ENCODE assay signal across 19 mouse cellular contexts in genomic region chr10:38552350-38553076, GRCm38 (mm10).
DNase-seq lines count a peak whose midpoint lies in the region; ATAC-seq and TF ChIP-seq lines count a peak whose summit lies in the region.
"Had no signal": no experiment of that assay in that cellular context is flagged by ENCODE, and none has a peak within 500 bp of the region (broad histone marks: within the 10 kb centered on the region; RNA-seq: fewer than 3 reads in every experiment).

No protein-coding gene starts in this region.

- no peaks in the 10 kb centered on the region for H3K9me3 ChIP-seq in hindbrain, embryonic 10.5 days
- H3K9me3 ChIP-seq in hindbrain, postnatal 0 days (ENCODE audit: low read length): no peaks in the 10 kb centered on the region
- H3K9me3 ChIP-seq in embryonic facial prominence, embryonic 10.5 days: no peaks in the 10 kb centered on the region
- H3K9me3 ChIP-seq in hindbrain, embryonic 13.5 days: no peaks in the 10 kb centered on the region
- no peaks in the 10 kb centered on the region for H3K9me3 ChIP-seq in neural tube, embryonic 13.5 days
- H3K9me3 ChIP-seq: embryonic facial prominence, embryonic 15.5 days; heart, embryonic 10.5 days; liver, embryonic 13.5 days; megakaryocyte, embryonic 14.5 days; stomach, embryonic 15.5 days had no signal

- H3K36me3 ChIP-seq in hindbrain, embryonic 10.5 days: peaks cover 7% of the 10 kb centered on the region; the same call in 1 of the 2 replicates
- H3K36me3 ChIP-seq in hindbrain, postnatal 0 days (ENCODE audit: insufficient read depth, low read length): no peaks in the 10 kb centered on the region
- H3K36me3 ChIP-seq in embryonic facial prominence, embryonic 10.5 days (replicated peaks): no peaks in the 10 kb centered on the region
- H3K36me3 ChIP-seq in hindbrain, embryonic 13.5 days: no peaks in the 10 kb centered on the region
- H3K36me3 ChIP-seq in neural tube, embryonic 13.5 days: no peaks in the 10 kb centered on the region
- H3K36me3 ChIP-seq: embryonic facial prominence, embryonic 15.5 days; heart, embryonic 10.5 days; liver, embryonic 13.5 days; stomach, embryonic 15.5 days had no signal

- DNase-seq in hindbrain, embryonic 10.5 days (ENCODE audit: low spot score): peak; percentile 24
- no peak for DNase-seq in hindbrain, postnatal 0 days (ENCODE audit: low spot score)
- peak; percentile 13 for DNase-seq in embryonic facial prominence, embryonic 10.5 days (ENCODE audit: low spot score)
- no peak for DNase-seq in thymus, postnatal 36 days
- no peak for DNase-seq in adrenal gland, adult 18-20 months (ENCODE audit: low spot score in 2 of 2)
- DNase-seq in T-cell, adult 2 months (ENCODE audit: low spot score): no peak
- DNase-seq: cerebellum, adult 11-12 months; cerebellum, postnatal 36 days; gastrocnemius, postnatal 10 days; kidney, adult 11 months; kidney, postnatal 36 days; liver, embryonic 13.5 days; thymus, postnatal 14 days had no signal

- no peak for ATAC-seq in hindbrain, postnatal 0 days
- ATAC-seq in hindbrain, embryonic 13.5 days (ENCODE audit: low FRiP score): no peak
- ATAC-seq in neural tube, embryonic 13.5 days (ENCODE audit: low read depth): no peak

- 66% methylated on average over 5 of the region's 5 CpGs for WGBS in hindbrain, embryonic 10.5 days
- WGBS in hindbrain, postnatal 0 days: 78% methylated on average over 5 of the region's 5 CpGs
- WGBS in embryonic facial prominence, embryonic 10.5 days: 67% methylated on average over 5 of the region's 5 CpGs
- WGBS in hindbrain, embryonic 13.5 days: 65% methylated on average over 5 of the region's 5 CpGs
- WGBS in neural tube, embryonic 13.5 days: 72% methylated on average over 5 of the region's 5 CpGs

- H3K27me3 ChIP-seq in hindbrain, embryonic 10.5 days (ENCODE audit: insufficient read depth, poor library complexity, severe bottlenecking): no peaks in the 10 kb centered on the region
- no peaks in the 10 kb centered on the region for H3K27me3 ChIP-seq in hindbrain, postnatal 0 days (ENCODE audit: insufficient read depth, low read length)
- H3K27me3 ChIP-seq in embryonic facial prominence, embryonic 10.5 days (replicated peaks; ENCODE audit: low read depth, poor library complexity, severe bottlenecking): no peaks in the 10 kb centered on the region
- H3K27me3 ChIP-seq in hindbrain, embryonic 13.5 days: no peaks in the 10 kb centered on the region
- H3K27me3 ChIP-seq in neural tube, embryonic 13.5 days: no peaks in the 10 kb centered on the region
- H3K27me3 ChIP-seq: embryonic facial prominence, embryonic 15.5 days; liver, embryonic 13.5 days; megakaryocyte, embryonic 14.5 days; stomach, embryonic 15.5 days had no signal

- H3K27ac ChIP-seq in hindbrain, embryonic 10.5 days: peak overlapping the region; percentile 86
- no peak overlapping the region for H3K27ac ChIP-seq in hindbrain, postnatal 0 days
- peak overlapping the region; percentile 85 for H3K27ac ChIP-seq in embryonic facial prominence, embryonic 10.5 days (replicated peaks)
- peak overlapping the region; percentile 66 for H3K27ac ChIP-seq in hindbrain, embryonic 13.5 days
- peak overlapping the region; percentile 64 for H3K27ac ChIP-seq in neural tube, embryonic 13.5 days (replicated peaks)
- H3K27ac ChIP-seq: heart, embryonic 10.5 days; liver, embryonic 13.5 days; stomach, embryonic 15.5 days had no signal

- no peak overlapping the region for H3K4me3 ChIP-seq in hindbrain, embryonic 10.5 days
- no peak overlapping the region for H3K4me3 ChIP-seq in hindbrain, postnatal 0 days (ENCODE audit: low read length)
- no peak overlapping the region for H3K4me3 ChIP-seq in embryonic facial prominence, embryonic 10.5 days
- H3K4me3 ChIP-seq in hindbrain, embryonic 13.5 days: no peak overlapping the region
- H3K4me3 ChIP-seq in neural tube, embryonic 13.5 days: no peak overlapping the region
- H3K4me3 ChIP-seq: embryonic facial prominence, embryonic 15.5 days; heart, embryonic 10.5 days; liver, embryonic 13.5 days; megakaryocyte, embryonic 14.5 days; stomach, embryonic 15.5 days had no signal

- no peak overlapping the region for H3K4me2 ChIP-seq in hindbrain, postnatal 0 days (ENCODE audit: low read depth, low read length)
- no peak overlapping the region for H3K4me2 ChIP-seq in hindbrain, embryonic 13.5 days
- H3K4me2 ChIP-seq in neural tube, embryonic 13.5 days: no peak overlapping the region
- H3K4me2 ChIP-seq: embryonic facial prominence, embryonic 15.5 days; liver, embryonic 13.5 days; stomach, embryonic 15.5 days had no signal

- no peak for TF ChIP-seq CTCF in hindbrain, postnatal 0 days (IDR thresholded peaks at IDR 0.05; ENCODE audit: low read depth)

- no peak overlapping the region for H3K9ac ChIP-seq in hindbrain, postnatal 0 days (replicated peaks; ENCODE audit: low read length)
- no peak overlapping the region for H3K9ac ChIP-seq in hindbrain, embryonic 13.5 days
- no peak overlapping the region for H3K9ac ChIP-seq in neural tube, embryonic 13.5 days
- H3K9ac ChIP-seq: embryonic facial prominence, embryonic 15.5 days; liver, embryonic 13.5 days; stomach, embryonic 15.5 days had no signal

- H3K4me1 ChIP-seq in hindbrain, embryonic 10.5 days (replicated peaks): peaks cover 36% of the 10 kb centered on the region
- no peaks in the 10 kb centered on the region; the same call in 1 of the 2 replicates for H3K4me1 ChIP-seq in hindbrain, postnatal 0 days (ENCODE audit: insufficient read depth, low read length)
- peaks cover 21% of the 10 kb centered on the region for H3K4me1 ChIP-seq in embryonic facial prominence, embryonic 10.5 days
- H3K4me1 ChIP-seq in hindbrain, embryonic 13.5 days (replicated peaks): peaks cover 10% of the 10 kb centered on the region
- H3K4me1 ChIP-seq in neural tube, embryonic 13.5 days (replicated peaks): peaks cover 21% of the 10 kb centered on the region
- H3K4me1 ChIP-seq: liver, embryonic 13.5 days; megakaryocyte, embryonic 14.5 days; stomach, embryonic 15.5 days had no signal

Comparison
In these comparisons a context has a peak if more than half of its experiments do, and no peak if none do; other contexts are left out.
1. DNase-seq: peak in hindbrain, embryonic 10.5 days (single experiment) and embryonic facial prominence, embryonic 10.5 days (single experiment); none in hindbrain, postnatal 0 days (single experiment), thymus, postnatal 36 days (0 of 2), adrenal gland, adult 18-20 months (0 of 2) and T-cell, adult 2 months (single experiment).